Mouse (Mus musculus) lung, embryonic 15.5 days (tissue): Measurements from ENCODE around the gene Ltbp4. TPM values are rescaled to one million over a fixed set of nuclear protein-coding genes. Genes with fewer than 3 reads are reported as not detected.

Experiments
- ATAC-seq: fragments of 200-750 bp; cut with Nextera tagmentation; 2 replicates; pipeline ENCODE4 v1.8.0; 2017; ENCODE audit warnings: moderate number of reproducible peaks, borderline replicate concordance; ENCODE audit not compliant: low FRiP score, low TSS enrichment; ENCODE audit errors: extremely low read depth
- H3K27ac ChIP-seq: fragments of 300-500 bp; sonication (generic); 2 replicates; pipeline ENCODE4 v1.5.1; 2015; ENCODE audit warnings: moderate library complexity, mild to moderate bottlenecking, inconsistent platforms
- H3K27me3 ChIP-seq: fragments of 300-500 bp; sonication (generic); 2 replicates; pipeline ENCODE4 v1.6.1; 2015; ENCODE audit warnings: inconsistent platforms
- H3K36me3 ChIP-seq: fragments of 300-500 bp; sonication (generic); 2 replicates; pipeline ENCODE4 v1.6.1; 2015; ENCODE audit warnings: inconsistent platforms
- H3K4me1 ChIP-seq: fragments of 300-500 bp; sonication (generic); 2 replicates; pipeline ENCODE4 v1.6.1; 2015; ENCODE audit warnings: inconsistent platforms
- H3K4me2 ChIP-seq: fragments of 300-500 bp; sonication (generic); 2 replicates; pipeline ENCODE4 v1.6.1; 2015; ENCODE audit warnings: inconsistent platforms, mild to moderate bottlenecking, moderate library complexity
- H3K4me3 ChIP-seq: fragments of 300-500 bp; sonication (generic); 2 replicates; pipeline ENCODE4 v1.5.1; 2015; ENCODE audit warnings: mild to moderate bottlenecking, inconsistent platforms
- H3K9ac ChIP-seq: fragments of 300-500 bp; sonication (generic); 2 replicates; pipeline ENCODE4 v1.6.1; 2015; ENCODE audit warnings: inconsistent platforms
- H3K9me3 ChIP-seq: fragments of 300-500 bp; sonication (generic); 2 replicates; pipeline ENCODE4 v1.6.1; 2016; ENCODE audit warnings: inconsistent platforms
- WGBS: fragments of 180-500 bp; shearing (Covaris S2); methylation state at CpG from one replicate; pipeline ENCODE4 v1.1.7; 2015; 5-methylcytosine and 5-hydroxymethylcytosine counted together
- polyA plus RNA-seq: library from polyadenylated mRNA; unstranded; fragments of >200 nt; fragmentation: Nextera tagmentation; extraction: Ambion mirVana; gene quantifications from 2 replicates; pipeline ENCODE4 v1.2.1, GENCODE M21; 2015

The Ltbp4 gene
- polyA plus RNA-seq, 1 experiment from 2014 or later: 102 TPM

DNA sequence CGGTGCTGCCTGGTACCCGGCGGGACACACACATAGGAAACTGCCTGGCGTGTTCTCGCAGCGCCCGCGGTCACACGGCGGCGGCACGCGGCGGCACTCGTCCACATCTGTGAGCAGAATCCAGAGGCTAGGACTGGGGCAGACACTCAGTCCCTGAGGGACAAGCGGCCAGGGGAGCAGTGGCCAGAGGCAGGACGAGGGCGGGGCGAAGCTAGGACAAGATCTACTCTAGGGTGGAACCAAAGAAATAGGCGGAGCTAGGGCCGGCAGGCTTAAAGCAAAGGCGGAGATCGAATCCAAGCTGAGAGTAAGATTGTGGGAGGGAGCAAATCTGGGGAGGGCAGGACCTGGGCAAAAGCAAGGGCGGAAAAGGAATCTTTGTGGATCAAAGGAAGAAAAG is 11.8 kb downstream of the Ltbp4 start:
- H3K27me3 ChIP-seq: peaks cover 25% of the 10 kb centered on the region
- ATAC-seq: peak; percentile 72
- H3K4me2 ChIP-seq: peak overlapping the region; percentile 49
- peaks cover 38% of the 10 kb centered on the region for H3K4me1 ChIP-seq
- no peaks in the 10 kb centered on the region for H3K9me3 ChIP-seq
- H3K9ac ChIP-seq: peak overlapping the region; percentile 17; the same call in 1 of the 2 replicates
- peaks cover 19% of the 10 kb centered on the region; the same call in 1 of the 2 replicates for H3K36me3 ChIP-seq
- 5% methylated on average over 24 of the region's 24 CpGs for WGBS
- peak overlapping the region; percentile 30 for H3K4me3 ChIP-seq
- H3K27ac ChIP-seq: peak overlapping the region; percentile 20; the same call in 1 of the 2 replicates

DNA sequence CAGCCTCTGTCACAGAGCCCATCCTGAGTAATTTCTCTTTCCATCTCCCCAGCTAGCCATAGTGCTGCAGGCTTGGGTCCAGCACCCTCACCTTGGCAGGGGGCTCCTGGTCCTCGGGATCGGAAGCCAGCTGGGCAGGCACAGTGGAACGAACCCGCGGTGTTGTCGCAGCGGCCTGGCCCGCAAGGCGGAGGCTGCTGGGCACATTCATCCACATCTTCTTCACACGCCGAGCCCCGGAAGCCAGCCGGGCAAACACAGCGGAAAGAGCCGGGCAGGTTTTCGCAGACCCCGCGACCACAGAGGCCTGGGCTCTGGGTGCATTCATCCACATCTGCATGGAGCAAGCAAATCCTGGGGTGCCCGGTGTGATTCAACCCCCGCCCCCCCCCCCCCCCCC is 12.6 kb downstream of the Ltbp4 start:
- ATAC-seq: no peak
- Histone ChIP-seq H3K4me2 (peak overlapping the region; percentile 49), H3K27me3 (peaks cover 25% of the 10 kb centered on the region), H3K4me1 (peaks cover 31% of the 10 kb centered on the region), H3K9me3 (no peaks in the 10 kb centered on the region), H3K9ac (no peak overlapping the region), H3K27ac (no peak overlapping the region), H3K4me3 (no peak overlapping the region), H3K36me3 (peaks cover 19% of the 10 kb centered on the region; the same call in 1 of the 2 replicates)
- WGBS: 50% methylated on average over 19 of the region's 20 CpGs

DNA sequence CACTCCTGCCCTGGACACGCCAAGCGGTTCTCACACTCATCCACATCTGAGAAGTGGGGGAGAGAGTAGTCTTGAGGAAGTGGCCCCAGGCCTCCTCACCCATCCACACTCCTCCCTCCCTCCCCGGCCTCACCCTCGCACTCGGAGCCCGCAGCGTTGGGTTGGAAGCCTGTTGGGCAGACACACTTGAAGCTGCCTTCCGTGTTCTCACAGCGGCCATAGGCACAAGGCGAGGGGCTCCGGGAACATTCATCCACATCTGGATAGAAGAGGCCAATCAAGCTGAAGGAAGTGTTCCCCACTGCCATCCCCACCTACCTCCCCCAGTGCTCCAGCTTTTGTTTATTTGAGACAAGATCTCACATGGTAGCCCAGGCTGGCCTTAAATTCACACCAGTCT is 13.3 kb downstream of the Ltbp4 start:
- no peak for ATAC-seq
- Histone ChIP-seq H3K27me3 (peaks cover 25% of the 10 kb centered on the region), H3K9ac (no peak overlapping the region), H3K4me2 (no peak overlapping the region), H3K4me1 (peaks cover 24% of the 10 kb centered on the region), H3K27ac (no peak overlapping the region), H3K4me3 (no peak overlapping the region), H3K9me3 (no peaks in the 10 kb centered on the region), H3K36me3 (peaks cover 26% of the 10 kb centered on the region; the same call in 1 of the 2 replicates)
- 90% methylated on average over 11 of the region's 11 CpGs for WGBS

DNA sequence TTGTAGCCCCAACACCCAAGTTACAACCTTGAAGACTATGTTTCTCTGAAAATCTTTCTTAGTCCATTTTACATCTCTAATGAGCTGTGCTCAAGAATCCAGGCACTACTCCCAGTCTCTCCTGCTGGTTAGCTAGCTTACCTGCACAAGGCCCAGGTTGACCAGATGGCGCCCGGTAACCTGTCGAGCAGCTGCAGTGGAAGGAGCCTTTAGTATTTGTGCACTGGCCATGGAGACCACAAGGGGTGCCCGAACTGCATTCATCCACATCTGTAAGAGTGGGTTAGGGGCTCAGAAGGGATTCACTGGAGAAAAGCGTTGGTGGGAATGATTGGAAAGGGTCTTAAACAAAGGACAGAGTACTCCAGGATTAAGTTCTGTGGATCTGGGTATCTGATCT is 14.5 kb downstream of the Ltbp4 start:
- H3K27ac ChIP-seq: no peak overlapping the region
- no peak overlapping the region for H3K4me3 ChIP-seq
- H3K4me2 ChIP-seq: no peak overlapping the region
- H3K9ac ChIP-seq: no peak overlapping the region
- H3K36me3 ChIP-seq: peaks cover 27% of the 10 kb centered on the region; the same call in 1 of the 2 replicates
- peaks cover 19% of the 10 kb centered on the region for H3K27me3 ChIP-seq
- H3K9me3 ChIP-seq: no peaks in the 10 kb centered on the region
- 93% methylated on average over 5 of the region's 5 CpGs for WGBS
- ATAC-seq: no peak
- peaks cover 16% of the 10 kb centered on the region for H3K4me1 ChIP-seq

GRCm38 (mm10) chr7:27322291-27322690 is 15.2 kb downstream of the Ltbp4 start:
- 25% methylated on average over 13 of the region's 13 CpGs for WGBS
- H3K4me1 ChIP-seq: peaks cover 16% of the 10 kb centered on the region
- H3K27ac ChIP-seq: no peak overlapping the region
- H3K27me3 ChIP-seq: peaks cover 12% of the 10 kb centered on the region
- H3K36me3 ChIP-seq: peaks cover 24% of the 10 kb centered on the region
- no peak overlapping the region; the same call in 1 of the 2 replicates for H3K4me2 ChIP-seq
- H3K9me3 ChIP-seq: no peaks in the 10 kb centered on the region
- no peak overlapping the region for H3K4me3 ChIP-seq
- ATAC-seq: no peak
- H3K9ac ChIP-seq: no peak overlapping the region

DNA sequence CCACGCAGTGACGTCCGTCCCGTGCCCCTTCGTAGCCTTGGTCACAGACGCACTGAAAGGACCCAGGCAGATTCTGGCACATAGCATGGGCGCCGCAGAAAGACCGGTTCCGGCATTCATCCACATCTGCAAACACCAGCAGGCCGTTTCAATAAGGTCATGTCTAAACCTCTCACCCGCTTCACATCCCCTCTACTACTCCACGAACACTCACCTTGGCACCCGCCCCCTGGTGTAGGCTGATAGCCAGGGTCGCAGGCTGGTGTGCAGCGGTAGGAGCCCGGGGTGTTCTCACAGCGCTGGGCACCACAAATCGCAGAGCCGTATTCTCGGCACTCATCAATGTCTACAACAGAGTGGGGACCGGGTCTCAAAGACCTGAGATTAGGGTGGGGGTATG is 18.1 kb downstream of the Ltbp4 start:
- H3K9me3 ChIP-seq: no peaks in the 10 kb centered on the region; the same call in 1 of the 2 replicates
- H3K36me3 ChIP-seq: peaks cover 29% of the 10 kb centered on the region
- 89% methylated on average over 22 of the region's 22 CpGs for whole genome bisulfite sequencing
- no peaks in the 10 kb centered on the region for H3K4me1 ChIP-seq
- ATAC-seq: no peak
- H3K4me2 ChIP-seq: no peak overlapping the region
- H3K27ac ChIP-seq: no peak overlapping the region
- no peak overlapping the region for H3K4me3 ChIP-seq
- no peaks in the 10 kb centered on the region for H3K27me3 ChIP-seq
- H3K9ac ChIP-seq: no peak overlapping the region

DNA sequence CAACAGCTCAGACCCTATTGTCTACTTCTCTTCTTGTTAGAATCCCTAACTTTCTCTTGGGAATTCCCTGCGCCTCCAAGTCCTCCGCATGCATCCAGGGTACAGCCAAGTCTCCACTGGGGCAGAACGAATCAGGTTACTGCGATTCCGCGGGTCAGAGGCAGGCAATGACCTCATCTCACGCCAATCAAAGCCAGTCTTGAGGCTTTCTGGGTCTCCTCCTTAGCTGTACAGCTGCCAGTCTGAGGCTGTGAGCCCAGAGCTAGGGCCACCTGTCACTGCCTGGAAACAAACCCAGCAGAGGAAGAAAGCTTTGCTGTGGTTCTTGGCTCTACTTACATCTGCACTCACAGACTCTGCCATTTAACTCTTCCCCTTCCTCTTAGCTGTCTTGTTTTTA is 21.5 kb downstream of the Ltbp4 start:
- no peak overlapping the region for H3K4me3 ChIP-seq
- no peaks in the 10 kb centered on the region for H3K27me3 ChIP-seq
- peaks cover 38% of the 10 kb centered on the region for H3K36me3 ChIP-seq
- H3K4me2 ChIP-seq: no peak overlapping the region
- H3K27ac ChIP-seq: no peak overlapping the region
- ATAC-seq: 0 out of 2 replicates have a peak, but pooled peaks have one; percentile 10
- H3K4me1 ChIP-seq: peaks cover 3% of the 10 kb centered on the region; the same call in 1 of the 2 replicates
- no peak overlapping the region for H3K9ac ChIP-seq
- peaks cover 4% of the 10 kb centered on the region; the same call in 1 of the 2 replicates for H3K9me3 ChIP-seq
- WGBS: 48% methylated on average over 7 of the region's 7 CpGs

DNA sequence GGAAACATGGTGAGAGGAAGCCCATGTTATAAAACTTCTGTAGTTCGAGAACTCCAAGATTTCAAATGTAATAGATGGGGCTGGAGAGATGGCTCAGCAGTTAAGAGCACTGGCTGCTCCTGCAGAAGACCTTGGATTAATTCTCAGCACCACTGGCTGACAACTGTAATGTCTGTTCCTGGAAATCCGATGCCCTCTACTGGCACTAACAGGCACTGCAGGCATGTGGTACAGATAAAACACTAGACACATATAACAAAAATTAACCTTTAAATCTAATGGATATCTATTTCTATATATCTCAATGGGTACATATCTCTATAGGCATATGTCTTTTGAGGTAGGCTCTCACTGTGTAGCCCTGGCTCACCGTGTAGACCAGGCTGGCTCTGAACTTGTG is 23.1 kb downstream of the Ltbp4 start:
- H3K36me3 ChIP-seq: peaks cover 33% of the 10 kb centered on the region
- H3K4me2 ChIP-seq: no peak overlapping the region
- peaks cover 4% of the 10 kb centered on the region; the same call in 1 of the 2 replicates for H3K9me3 ChIP-seq
- H3K27ac ChIP-seq: no peak overlapping the region
- 90% methylated on average over 3 of the region's 3 CpGs for WGBS
- no peaks in the 10 kb centered on the region for H3K27me3 ChIP-seq
- ATAC-seq: no peak
- peaks cover 13% of the 10 kb centered on the region for H3K4me1 ChIP-seq
- no peak overlapping the region for H3K9ac ChIP-seq
- no peak overlapping the region for H3K4me3 ChIP-seq

DNA sequence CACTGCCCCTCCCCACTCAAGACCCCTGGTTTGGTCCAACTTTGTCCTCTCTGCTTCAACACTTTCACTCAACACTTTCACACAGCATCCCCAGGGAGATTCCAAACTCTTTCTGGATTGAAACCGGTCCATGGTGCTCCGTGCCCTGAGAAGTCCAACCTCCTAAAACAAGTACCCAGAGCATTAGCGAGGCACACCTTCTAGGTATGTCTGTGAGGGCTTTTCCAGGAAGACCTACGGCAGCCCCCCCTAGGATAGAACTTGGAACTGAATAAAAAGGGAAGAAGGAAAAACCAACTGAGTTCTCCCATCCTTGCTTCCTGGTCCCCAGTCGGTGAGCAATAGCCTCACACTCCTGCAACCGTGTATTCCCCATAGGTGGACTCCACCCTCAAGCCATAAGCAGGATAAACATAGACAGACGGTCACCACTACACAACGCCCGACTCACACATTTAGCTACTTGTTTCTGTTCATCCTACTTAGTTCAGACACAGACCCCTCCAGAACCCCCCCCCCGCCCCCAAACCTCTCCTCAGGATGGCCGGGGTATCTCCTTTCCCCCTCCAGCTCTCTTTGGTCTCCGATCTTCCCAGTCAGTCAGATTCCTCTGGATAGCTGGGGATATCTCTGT is 25.7 kb downstream of the Ltbp4 start:
- Histone ChIP-seq H3K9me3 (peaks cover 4% of the 10 kb centered on the region; the same call in 1 of the 2 replicates), H3K36me3 (peaks cover 22% of the 10 kb centered on the region), H3K27me3 (no peaks in the 10 kb centered on the region), H3K4me1 (peaks cover 24% of the 10 kb centered on the region), H3K4me2 (no peak overlapping the region), H3K4me3 (no peak overlapping the region), H3K9ac (no peak overlapping the region), H3K27ac (no peak overlapping the region)
- ATAC-seq: no peak
- WGBS: 85% methylated on average over 12 of the region's 12 CpGs

DNA sequence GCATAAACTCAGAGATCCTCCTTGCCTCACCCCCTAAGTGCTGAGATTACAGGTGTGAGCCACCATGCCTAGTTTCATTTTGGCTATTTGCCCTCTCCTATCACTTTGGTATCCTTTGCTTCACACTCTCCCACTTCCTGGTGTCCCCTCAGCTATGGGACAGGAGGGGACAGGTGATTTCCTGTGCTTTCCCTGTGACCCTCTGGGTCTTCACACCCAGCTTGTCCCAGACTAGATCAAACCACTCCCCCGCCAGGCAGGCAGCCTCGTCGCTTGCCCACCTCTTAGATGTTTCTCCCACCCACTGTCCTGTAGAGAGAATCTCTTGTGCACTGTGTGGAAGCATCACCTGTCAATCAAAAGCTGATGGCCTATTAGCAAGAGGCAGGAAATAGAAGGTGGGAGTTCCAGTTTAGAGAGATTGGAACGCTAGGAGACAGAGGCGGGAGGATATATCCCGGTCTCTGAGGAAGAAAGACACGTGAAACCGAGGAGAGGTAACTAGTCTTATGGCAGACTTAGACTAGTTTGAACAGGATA is 26.4 kb downstream of the Ltbp4 start:
- Histone ChIP-seq H3K27me3 (no peaks in the 10 kb centered on the region), H3K36me3 (peaks cover 26% of the 10 kb centered on the region), H3K9ac (no peak overlapping the region), H3K27ac (0 out of 2 replicates have a peak overlapping the region, but pooled peaks have one; percentile 69), H3K9me3 (peaks cover 4% of the 10 kb centered on the region; the same call in 1 of the 2 replicates), H3K4me3 (no peak overlapping the region), H3K4me1 (peaks cover 24% of the 10 kb centered on the region), H3K4me2 (peak overlapping the region; percentile 52; the same call in 1 of the 2 replicates)
- ATAC-seq: 0 out of 2 replicates have a peak, but pooled peaks have one; percentile 23
- WGBS: 42% methylated on average over 8 of the region's 8 CpGs

DNA sequence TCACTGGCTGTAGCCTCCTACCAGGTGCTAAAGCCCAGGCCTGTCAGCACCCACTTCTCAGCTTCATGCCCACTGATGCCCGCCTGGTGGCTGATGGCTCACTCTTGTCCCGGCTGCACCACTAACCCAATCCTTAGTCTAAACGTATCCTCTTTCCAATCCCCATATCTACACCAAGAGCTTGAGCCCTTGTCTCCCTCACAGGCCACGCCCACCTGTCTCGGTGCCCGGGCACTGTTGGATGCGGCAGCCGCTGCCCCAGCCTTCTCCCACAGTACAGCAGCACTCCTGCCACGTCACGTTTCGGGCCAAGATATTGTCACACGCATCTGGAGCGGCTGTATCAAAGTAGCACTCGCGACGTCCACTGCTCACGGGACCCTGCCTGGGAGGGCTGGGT is 27.2 kb downstream of the Ltbp4 start:
- Histone ChIP-seq H3K36me3 (peaks cover 34% of the 10 kb centered on the region), H3K27ac (peak overlapping the region; percentile 69), H3K4me1 (peaks cover 24% of the 10 kb centered on the region), H3K9me3 (peaks cover 4% of the 10 kb centered on the region; the same call in 1 of the 2 replicates), H3K4me3 (peak overlapping the region; percentile 24), H3K27me3 (no peaks in the 10 kb centered on the region), H3K4me2 (peak overlapping the region; percentile 52), H3K9ac (0 out of 2 replicates have a peak overlapping the region, but pooled peaks have one; percentile 10)
- no peak for ATAC-seq
- WGBS: 11% methylated on average over 17 of the region's 17 CpGs

DNA sequence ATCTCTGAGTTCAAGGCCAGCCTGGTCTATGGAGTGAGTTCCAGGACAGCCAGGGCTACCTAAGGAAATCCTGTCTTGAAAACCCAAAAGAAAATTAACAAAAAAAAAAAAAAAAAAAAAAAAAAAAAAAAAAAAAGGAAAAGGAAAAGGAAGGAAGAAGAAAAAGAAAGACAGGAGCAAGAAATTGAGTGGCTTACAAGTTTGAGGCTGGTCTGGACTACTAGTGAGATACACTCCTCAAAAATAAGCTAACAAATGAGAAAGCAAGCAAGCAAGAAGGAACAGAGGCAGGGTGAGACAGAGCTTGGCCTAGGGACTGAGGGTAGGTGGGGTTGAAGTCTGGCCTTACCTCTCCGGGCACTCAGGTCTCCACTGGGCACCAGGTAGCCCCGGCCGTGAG is 27.7 kb downstream of the Ltbp4 start:
- H3K4me2 ChIP-seq: peak overlapping the region; percentile 62
- 50% methylated on average over 3 of the region's 3 CpGs for WGBS
- H3K27me3 ChIP-seq: no peaks in the 10 kb centered on the region
- H3K27ac ChIP-seq: peak overlapping the region; percentile 69
- no peak overlapping the region for H3K9ac ChIP-seq
- peaks cover 4% of the 10 kb centered on the region; the same call in 1 of the 2 replicates for H3K9me3 ChIP-seq
- no peak for ATAC-seq
- H3K4me1 ChIP-seq: peaks cover 24% of the 10 kb centered on the region
- H3K36me3 ChIP-seq: peaks cover 36% of the 10 kb centered on the region
- peak overlapping the region; percentile 24 for H3K4me3 ChIP-seq
